Mouse (Mus musculus): ENCODE data around the gene Tuba1a.

GRCm38 (mm10) chr15:98923031-98923537 lies 30.4 kb downstream of the Tuba1a start:
- no peak for TF ChIP-seq CTCF (conservative IDR thresholded peaks at IDR 0.05; ENCODE audit: low read length)
- no peak for TF ChIP-seq NANOG (IDR thresholded peaks at IDR 0.05; ENCODE audit: borderline replicate concordance, low read length)
- TF ChIP-seq POU5F1 (IDR thresholded peaks at IDR 0.05; ENCODE audit: borderline replicate concordance, low read length) = no peak
